13 mouse cellular contexts compared by ENCODE assay signal in the genomic region with DNA sequence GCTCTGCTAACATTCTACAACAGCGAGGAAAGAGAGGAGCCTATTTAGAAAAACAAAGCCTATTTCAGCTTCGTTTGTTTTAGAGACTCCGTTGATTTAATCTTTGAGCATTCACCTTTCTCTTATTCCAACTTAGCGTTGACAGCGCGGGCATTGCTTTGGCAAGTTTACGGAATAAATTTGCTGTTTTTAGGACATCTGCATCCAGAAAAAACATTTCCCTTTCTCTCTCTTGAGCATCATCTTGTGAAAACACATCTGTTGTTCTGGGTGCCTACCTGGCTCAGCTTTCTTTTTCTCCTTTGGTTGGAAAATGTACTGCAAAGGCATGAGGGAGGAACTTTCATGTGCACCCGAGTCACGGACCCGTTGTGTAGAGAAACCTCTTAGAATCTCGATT.
"Had no signal": no experiment of that assay in that cellular context is flagged by ENCODE, and none has a peak within 500 bp of the region (broad histone marks: within the 10 kb centered on the region; RNA-seq: fewer than 3 reads in every experiment).

No protein-coding gene starts in this region.

- DNase-seq: kidney, adult 18-20 months; kidney, adult 9 months; kidney, postnatal 14 days; kidney, postnatal 4 days; liver, embryonic 13.5 days; lung, adult 2 months; lung, postnatal 14 days; lung, postnatal 4 days; midbrain, embryonic 14.5 days; right cerebral cortex, postnatal 4 days; thymus, adult 2 months; thymus, postnatal 14 days; thymus, postnatal 4 days had no signal
